Mouse (Mus musculus): ENCODE measurements around the gene Cnp. TPM values are rescaled to one million over a fixed set of nuclear protein-coding genes. Genes with fewer than 3 reads are reported as not detected.

Cnp gene
- polyA plus RNA-seq, 1 experiment from 2014 or later, result 20.8 TPM

- Histone ChIP-seq H3K9ac (ENCODE audit: low read length) (no peak overlapping the region), H3K36me3 (ENCODE audit: control insufficient read depth, insufficient read depth, low read length) (peaks cover 100% of the 10 kb centered on the region), H3K9me3 (ENCODE audit: control insufficient read depth, low read length) (no peaks in the 10 kb centered on the region), H3K4me1 (ENCODE audit: control insufficient read depth in 2 of 2, insufficient read depth in 2 of 2, low read length in 2 of 2) (peaks cover 7 to 13% of the 10 kb centered on the region in 2 experiments; a peak in 3 of 4 replicates), H3K27me3 (ENCODE audit: control insufficient read depth, insufficient read depth, low read length) (no peaks in the 10 kb centered on the region), H3K4me3 (ENCODE audit: control insufficient read depth in 1 of 2, insufficient read depth in 1 of 2, low read depth in 1 of 2, low read length in 2 of 2) (no peak overlapping the region), H3K27ac (replicated peaks in 1 of 2; ENCODE audit: control insufficient read depth in 1 of 2, insufficient read depth in 1 of 2, low read depth in 2 of 2, low read length in 2 of 2) (no peak overlapping the region), H3K4me2 (ENCODE audit: low read length) (no peak overlapping the region)
- ATAC-seq (ENCODE audit: insufficient number of reproducible peaks, insufficient read depth, low FRiP score, low read depth), result no peak
- 86% methylated on average over 3 of the region's 3 CpGs for WGBS
Observed at GRCm38 (mm10) chr11:100585148-100585547, 10.4 kb downstream of the Cnp start.

GRCm38 (mm10) chr11:100588462-100588861, 13.8 kb downstream of the Cnp start:
- H3K36me3 ChIP-seq (ENCODE audit: control insufficient read depth, insufficient read depth, low read length), result peaks cover 100% of the 10 kb centered on the region
- no peak overlapping the region for H3K9ac ChIP-seq (ENCODE audit: low read length)
- H3K27me3 ChIP-seq (ENCODE audit: control insufficient read depth, insufficient read depth, low read length), result no peaks in the 10 kb centered on the region
- H3K4me1 ChIP-seq (ENCODE audit: control insufficient read depth in 2 of 2, insufficient read depth in 2 of 2, low read length in 2 of 2), result no peaks in the 10 kb centered on the region
- no peaks in the 10 kb centered on the region for H3K9me3 ChIP-seq (ENCODE audit: control insufficient read depth, low read length)
- ATAC-seq (ENCODE audit: insufficient number of reproducible peaks, insufficient read depth, low FRiP score, low read depth), result no peak
- WGBS, result 86% methylated on average over 2 of the region's 2 CpGs
- H3K27ac ChIP-seq (replicated peaks in 1 of 2; ENCODE audit: control insufficient read depth in 1 of 2, insufficient read depth in 1 of 2, low read depth in 2 of 2, low read length in 2 of 2), result no peak overlapping the region
- no peak overlapping the region for H3K4me3 ChIP-seq (ENCODE audit: control insufficient read depth in 1 of 2, insufficient read depth in 1 of 2, low read depth in 1 of 2, low read length in 2 of 2)
- H3K4me2 ChIP-seq (ENCODE audit: low read length), result no peak overlapping the region

- H3K27ac ChIP-seq (replicated peaks in 1 of 2; ENCODE audit: control insufficient read depth in 1 of 2, insufficient read depth in 1 of 2, low read depth in 2 of 2, low read length in 2 of 2), result no peak overlapping the region
- H3K9ac ChIP-seq (ENCODE audit: low read length), result no peak overlapping the region
- peaks cover 0 to 12% of the 10 kb centered on the region in 2 experiments; a peak in 3 of 4 replicates for H3K4me1 ChIP-seq (ENCODE audit: control insufficient read depth in 2 of 2, insufficient read depth in 2 of 2, low read length in 2 of 2)
- H3K36me3 ChIP-seq (ENCODE audit: control insufficient read depth, insufficient read depth, low read length), result peaks cover 99% of the 10 kb centered on the region
- no peaks in the 10 kb centered on the region for H3K9me3 ChIP-seq (ENCODE audit: control insufficient read depth, low read length)
- 97% methylated on average over 11 of the region's 11 CpGs for WGBS
- H3K4me2 ChIP-seq (ENCODE audit: low read length), result no peak overlapping the region
- H3K4me3 ChIP-seq (ENCODE audit: control insufficient read depth in 1 of 2, insufficient read depth in 1 of 2, low read depth in 1 of 2, low read length in 2 of 2), result no peak overlapping the region
- ATAC-seq (ENCODE audit: insufficient number of reproducible peaks, insufficient read depth, low FRiP score, low read depth), result no peak
- H3K27me3 ChIP-seq (ENCODE audit: control insufficient read depth, insufficient read depth, low read length), result no peaks in the 10 kb centered on the region
Observed at GRCm38 (mm10) chr11:100592346-100593046, 17.8 kb downstream of the Cnp start.

- WGBS, result 84% methylated on average over 7 of the region's 7 CpGs
- peaks cover 99% of the 10 kb centered on the region for H3K36me3 ChIP-seq (ENCODE audit: control insufficient read depth, insufficient read depth, low read length)
Observed at GRCm38 (mm10) chr11:100594608-100595007, 19.9 kb downstream of the Cnp start.

GRCm38 (mm10) chr11:100595533-100595932, 20.8 kb downstream of the Cnp start:
- Histone ChIP-seq H3K4me1 (ENCODE audit: control insufficient read depth in 2 of 2, insufficient read depth in 2 of 2, low read length in 2 of 2) (peaks cover 0 to 12% of the 10 kb centered on the region in 2 experiments; a peak in 3 of 4 replicates), H3K4me3 (ENCODE audit: control insufficient read depth in 1 of 2, insufficient read depth in 1 of 2, low read depth in 1 of 2, low read length in 2 of 2) (no peak overlapping the region), H3K9me3 (ENCODE audit: control insufficient read depth, low read length) (no peaks in the 10 kb centered on the region), H3K27me3 (ENCODE audit: control insufficient read depth, insufficient read depth, low read length) (no peaks in the 10 kb centered on the region), H3K27ac (replicated peaks in 1 of 2; ENCODE audit: control insufficient read depth in 1 of 2, insufficient read depth in 1 of 2, low read depth in 2 of 2, low read length in 2 of 2) (no peak overlapping the region; a peak in 2 of 4 replicates), H3K9ac (ENCODE audit: low read length) (0 out of 2 replicates have a peak overlapping the region, but pooled peaks have one; percentile 2), H3K4me2 (ENCODE audit: low read length) (no peak overlapping the region), H3K36me3 (ENCODE audit: control insufficient read depth, insufficient read depth, low read length) (peaks cover 99% of the 10 kb centered on the region)
- 38% methylated on average over 4 of the region's 4 CpGs for WGBS
- no peak for ATAC-seq (ENCODE audit: insufficient number of reproducible peaks, insufficient read depth, low FRiP score, low read depth)

More at GRCm38 (mm10) chr11:100594608-100595007, 19.9 kb downstream of the Cnp start:
- Histone ChIP-seq H3K27ac (replicated peaks in 1 of 2; ENCODE audit: control insufficient read depth in 1 of 2, insufficient read depth in 1 of 2, low read depth in 2 of 2, low read length in 2 of 2) (0 out of 4 replicates have a peak overlapping the region, but pooled peaks of 1 of the 2 experiments have one; percentile 1), H3K4me1 (ENCODE audit: control insufficient read depth in 2 of 2, insufficient read depth in 2 of 2, low read length in 2 of 2) (peaks cover 0 to 12% of the 10 kb centered on the region in 2 experiments; a peak in 3 of 4 replicates), H3K9me3 (ENCODE audit: control insufficient read depth, low read length) (no peaks in the 10 kb centered on the region), H3K27me3 (ENCODE audit: control insufficient read depth, insufficient read depth, low read length) (no peaks in the 10 kb centered on the region), H3K4me2 (ENCODE audit: low read length) (no peak overlapping the region), H3K4me3 (ENCODE audit: control insufficient read depth in 1 of 2, insufficient read depth in 1 of 2, low read depth in 1 of 2, low read length in 2 of 2) (no peak overlapping the region), H3K9ac (ENCODE audit: low read length) (no peak overlapping the region)
- ATAC-seq (ENCODE audit: insufficient number of reproducible peaks, insufficient read depth, low FRiP score, low read depth), result no peak

- peaks cover 91% of the 10 kb centered on the region for H3K36me3 ChIP-seq (ENCODE audit: control insufficient read depth, insufficient read depth, low read length)
- no peak overlapping the region for H3K9ac ChIP-seq (ENCODE audit: low read length)
- H3K4me3 ChIP-seq (ENCODE audit: control insufficient read depth in 1 of 2, insufficient read depth in 1 of 2, low read depth in 1 of 2, low read length in 2 of 2), result no peak overlapping the region
- no peak overlapping the region for H3K27ac ChIP-seq (replicated peaks in 1 of 2; ENCODE audit: control insufficient read depth in 1 of 2, insufficient read depth in 1 of 2, low read depth in 2 of 2, low read length in 2 of 2)
- no peaks in the 10 kb centered on the region for H3K27me3 ChIP-seq (ENCODE audit: control insufficient read depth, insufficient read depth, low read length)
- H3K4me2 ChIP-seq (ENCODE audit: low read length), result no peak overlapping the region
- peaks cover 0 to 12% of the 10 kb centered on the region in 2 experiments; a peak in 3 of 4 replicates for H3K4me1 ChIP-seq (ENCODE audit: control insufficient read depth in 2 of 2, insufficient read depth in 2 of 2, low read length in 2 of 2)
- H3K9me3 ChIP-seq (ENCODE audit: control insufficient read depth, low read length), result no peaks in the 10 kb centered on the region
- ATAC-seq (ENCODE audit: insufficient number of reproducible peaks, insufficient read depth, low FRiP score, low read depth), result no peak
- 93% methylated on average over 4 of the region's 4 CpGs for WGBS
Observed at GRCm38 (mm10) chr11:100598074-100598473, 23.4 kb downstream of the Cnp start.

- no peaks in the 10 kb centered on the region for H3K27me3 ChIP-seq (ENCODE audit: control insufficient read depth, insufficient read depth, low read length)
- WGBS, result 95% methylated on average over 3 of the region's 3 CpGs
- peaks cover 2 to 10% of the 10 kb centered on the region in 2 experiments for H3K4me1 ChIP-seq (ENCODE audit: control insufficient read depth in 2 of 2, insufficient read depth in 2 of 2, low read length in 2 of 2)
- ATAC-seq (ENCODE audit: insufficient number of reproducible peaks, insufficient read depth, low FRiP score, low read depth), result no peak
- H3K9ac ChIP-seq (ENCODE audit: low read length), result no peak overlapping the region
- no peak overlapping the region for H3K27ac ChIP-seq (replicated peaks in 1 of 2; ENCODE audit: control insufficient read depth in 1 of 2, insufficient read depth in 1 of 2, low read depth in 2 of 2, low read length in 2 of 2)
- H3K4me2 ChIP-seq (ENCODE audit: low read length), result no peak overlapping the region
- peaks cover 61% of the 10 kb centered on the region for H3K36me3 ChIP-seq (ENCODE audit: control insufficient read depth, insufficient read depth, low read length)
- no peak overlapping the region for H3K4me3 ChIP-seq (ENCODE audit: control insufficient read depth in 1 of 2, insufficient read depth in 1 of 2, low read depth in 1 of 2, low read length in 2 of 2)
- no peaks in the 10 kb centered on the region for H3K9me3 ChIP-seq (ENCODE audit: control insufficient read depth, low read length)
Observed at GRCm38 (mm10) chr11:100601372-100601771, 26.7 kb downstream of the Cnp start.

Measured in heart, embryonic 14.5 days (tissue).